Mouse (Mus musculus) megakaryocyte, adult 5-6 weeks (primary cell): ENCODE measurements around the gene Cldnd1. TPM values are rescaled to one million over a fixed set of nuclear protein-coding genes. Genes with fewer than 3 reads are reported as not detected.

Source experiments
- ATAC-seq: 2 replicates; pipeline ENCODE4 v1.8.0; 2016; ENCODE audit warnings: mild to moderate bottlenecking, inconsistent platforms; ENCODE audit not compliant: poor library complexity, severe bottlenecking
- total RNA-seq, 2 experiments: library from RNA; stranded (forward) in 1 of 2; stranded (reverse) in 1 of 2; fragments of 153-499, 151-499 nt in 1 of 2; fragments of 221-1000, 200-1000 nt in 1 of 2; gene quantifications; 2 replicates each; pipeline versions ENCODE4 v1.2.3 to v1.2.4; 2015 to 2017

Cldnd1 gene
- total RNA-seq, 2 experiments from 2014 or later = 16.9 to 74.3 TPM

DNA sequence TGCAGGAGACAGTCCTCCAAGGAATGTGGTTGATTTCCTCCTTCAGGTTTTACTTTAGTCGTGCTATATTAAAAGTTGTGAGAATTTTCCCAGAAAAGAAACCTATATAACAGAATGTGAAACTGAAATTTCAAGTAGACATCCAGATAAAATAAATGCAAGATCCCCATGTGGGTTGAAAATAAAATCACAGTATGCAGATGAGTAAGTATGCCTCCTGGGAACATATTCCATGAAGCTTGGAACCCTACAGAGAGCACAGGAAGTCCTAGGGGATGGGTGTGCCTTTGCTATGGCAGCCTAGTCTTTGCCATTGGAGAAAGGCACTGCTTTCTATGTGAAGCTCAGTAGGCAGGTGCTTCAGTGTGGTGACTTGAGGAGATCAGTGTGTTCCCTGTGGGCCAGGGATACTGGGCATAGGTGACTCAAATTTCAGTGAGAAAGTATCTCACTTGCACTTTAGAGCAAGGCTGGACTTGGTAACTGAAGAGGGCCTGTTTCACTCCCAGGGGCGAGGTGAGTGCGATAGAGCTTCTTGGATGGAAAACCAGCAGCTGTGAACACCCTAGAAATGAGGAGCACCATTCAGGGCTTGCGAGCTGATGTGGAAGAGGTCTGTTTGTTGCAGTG lies 20.3 kb upstream of the Cldnd1 start:
- ATAC-seq = no peak

DNA sequence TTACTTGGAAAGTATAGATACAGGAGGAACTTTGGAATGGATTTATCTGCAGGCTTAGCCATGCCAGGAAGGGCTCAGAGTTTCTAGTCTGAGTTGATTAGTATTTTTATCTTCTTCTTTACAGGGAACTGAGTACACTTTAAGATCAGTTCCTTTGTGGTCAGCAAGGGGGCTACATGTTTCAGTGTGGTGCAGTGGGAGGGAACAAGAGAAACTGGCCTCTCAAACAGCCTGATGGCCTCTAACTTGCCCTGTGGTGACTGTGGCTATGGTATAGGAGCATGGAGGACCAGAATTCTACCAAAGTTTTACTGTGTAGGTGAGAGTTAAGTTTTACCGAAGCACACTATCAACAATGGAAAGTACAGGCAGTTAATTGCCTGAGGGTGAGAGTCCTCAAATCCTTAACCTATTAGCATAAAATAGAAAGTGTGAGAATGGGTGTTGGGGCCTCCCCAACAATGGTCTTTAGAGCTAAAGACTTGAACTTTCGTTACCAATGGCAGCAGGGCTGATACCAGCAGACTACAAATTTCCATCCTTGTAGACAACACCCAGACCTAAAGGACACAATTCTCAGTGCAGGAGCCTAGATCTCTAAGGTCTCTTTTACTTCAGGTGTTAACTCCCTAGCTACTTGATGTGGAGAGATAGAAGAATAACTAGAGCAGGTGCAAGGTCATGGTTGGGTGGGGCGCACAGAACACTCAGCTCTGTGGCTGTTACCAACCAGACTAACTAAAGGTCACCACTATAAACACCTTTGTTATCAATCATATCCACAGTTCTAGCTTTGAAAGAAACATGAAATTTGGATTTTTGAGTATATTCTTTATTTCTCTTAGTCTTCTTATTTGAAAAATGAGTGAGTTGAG lies 18.9 kb upstream of the Cldnd1 start:
- ATAC-seq = peak; percentile 51

DNA sequence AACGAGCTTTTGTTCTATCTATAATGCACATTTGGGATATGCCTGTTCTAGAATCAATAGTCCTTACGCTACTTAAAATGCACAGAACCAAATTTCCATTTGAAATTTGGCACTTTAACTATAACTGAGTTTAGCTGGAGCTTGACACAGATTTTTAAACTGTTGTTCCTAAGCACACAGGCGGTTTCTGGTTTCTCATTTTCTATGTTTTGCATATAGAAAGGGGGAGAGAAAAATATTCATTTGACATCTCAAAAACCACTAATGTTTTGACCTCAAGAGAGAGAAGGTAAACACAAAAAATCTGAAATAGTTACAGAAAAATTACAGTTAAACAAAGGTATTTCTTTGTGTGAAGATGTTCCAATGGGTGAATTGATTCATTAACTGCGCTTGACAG lies 18.2 kb upstream of the Cldnd1 start:
- no peak for ATAC-seq

DNA sequence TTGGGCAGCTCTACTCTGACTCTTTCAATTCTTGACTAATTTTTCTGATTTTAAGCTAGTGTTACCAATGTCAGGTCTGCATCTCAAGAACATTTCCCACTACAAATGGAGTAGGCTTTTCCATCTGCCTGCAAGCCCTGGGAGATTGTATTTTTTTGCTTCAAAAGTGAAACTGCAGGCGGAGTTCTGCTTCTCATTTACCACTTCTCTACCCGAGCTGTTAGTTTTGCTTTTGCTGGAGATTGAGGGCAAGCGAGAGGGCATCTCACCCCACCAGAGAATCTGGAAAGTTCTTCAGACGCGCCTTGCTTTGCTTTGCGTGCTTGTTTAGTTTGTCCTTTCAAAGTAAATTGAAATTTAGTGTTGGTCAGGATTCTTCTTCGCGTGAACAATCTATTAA lies 15.5 kb upstream of the Cldnd1 start:
- peak; percentile 87 for ATAC-seq

DNA sequence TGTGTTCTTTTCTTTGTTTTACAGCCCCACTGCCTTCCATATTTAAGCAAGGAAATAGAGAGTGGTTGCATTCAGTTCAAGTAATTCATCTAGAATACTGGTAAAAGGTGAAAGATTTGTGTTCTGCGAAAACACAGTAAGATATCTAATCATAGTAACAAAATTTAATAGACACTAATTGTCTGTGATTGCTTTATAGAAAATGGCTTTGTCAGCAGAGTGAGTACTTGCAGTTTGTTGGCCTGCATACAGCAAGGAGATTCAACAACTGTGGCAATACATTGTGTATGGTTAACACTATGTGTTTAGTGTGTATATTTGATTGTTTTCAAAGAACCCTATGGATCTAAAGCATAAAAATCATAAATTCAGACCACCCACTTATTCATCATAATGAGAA lies 14.6 kb upstream of the Cldnd1 start:
- no peak for ATAC-seq

DNA sequence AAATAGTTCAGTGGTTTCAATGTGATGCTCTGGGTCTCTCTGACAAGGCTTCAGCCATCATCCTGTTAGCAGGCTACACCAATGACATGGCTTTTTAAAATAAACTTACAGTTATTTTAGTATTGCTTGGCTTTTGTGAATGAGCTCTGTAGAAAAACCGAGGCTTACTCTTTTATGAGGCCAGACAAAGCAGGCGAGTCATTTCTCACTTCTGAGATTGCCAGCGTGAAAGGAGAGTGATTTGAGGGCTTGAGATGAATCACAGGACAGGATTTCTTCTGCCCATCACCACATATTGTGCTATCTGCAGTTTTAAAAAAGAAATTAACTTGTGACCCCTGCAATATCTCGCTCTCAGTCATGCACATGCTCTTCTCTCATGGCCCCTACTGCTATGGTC lies 12.7 kb upstream of the Cldnd1 start:
- no peak for ATAC-seq

DNA sequence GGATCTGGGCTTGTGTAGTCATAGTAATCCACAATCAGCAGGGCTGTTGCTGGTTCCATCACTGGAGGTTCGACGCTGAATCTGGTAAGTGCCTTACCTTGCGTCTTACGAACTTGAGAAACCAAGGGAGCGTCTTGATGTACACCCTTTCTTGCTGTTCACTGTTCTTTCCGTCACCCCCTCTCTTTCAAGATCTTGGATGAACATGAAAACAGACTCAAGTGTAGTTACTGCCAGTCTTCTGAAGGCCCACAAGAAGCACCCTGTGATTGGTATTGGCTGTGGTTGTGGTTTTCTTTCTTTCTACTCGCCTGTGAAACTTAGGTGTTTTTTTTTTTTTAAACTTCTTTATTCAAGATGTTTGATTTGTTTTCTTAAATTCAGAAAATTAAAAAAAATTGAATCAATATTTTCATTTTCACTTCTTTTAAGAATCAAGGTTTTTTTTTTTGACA lies 9.0 kb upstream of the Cldnd1 start, which contains the start of gene Gpr15:
Gene Gpr15, minus strand, starts transcription at position 405 of the 455 bp plus-strand sequence.
- ATAC-seq = peak; percentile 19; the same call in 1 of the 2 replicates

DNA sequence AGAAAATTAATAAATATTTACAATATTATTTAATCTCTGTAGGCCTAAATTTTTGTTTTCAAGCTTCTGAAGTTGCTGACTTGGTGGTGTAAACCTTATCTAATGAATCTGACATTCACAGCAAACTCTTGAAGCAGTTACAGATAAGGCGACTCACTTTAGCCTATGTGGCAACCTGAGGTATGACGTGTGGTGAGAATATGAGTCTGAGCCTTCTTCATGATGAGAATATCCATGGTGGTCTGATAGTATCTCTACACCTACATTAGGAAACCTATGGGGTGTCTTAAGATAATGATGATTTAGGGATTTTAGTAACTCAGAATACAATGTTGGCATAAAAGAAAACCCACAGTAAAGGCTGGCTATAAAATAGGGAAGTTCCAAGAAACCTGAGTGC lies 5.4 kb upstream of the Cldnd1 start:
- ATAC-seq = peak; percentile 41; the same call in 1 of the 2 replicates

DNA sequence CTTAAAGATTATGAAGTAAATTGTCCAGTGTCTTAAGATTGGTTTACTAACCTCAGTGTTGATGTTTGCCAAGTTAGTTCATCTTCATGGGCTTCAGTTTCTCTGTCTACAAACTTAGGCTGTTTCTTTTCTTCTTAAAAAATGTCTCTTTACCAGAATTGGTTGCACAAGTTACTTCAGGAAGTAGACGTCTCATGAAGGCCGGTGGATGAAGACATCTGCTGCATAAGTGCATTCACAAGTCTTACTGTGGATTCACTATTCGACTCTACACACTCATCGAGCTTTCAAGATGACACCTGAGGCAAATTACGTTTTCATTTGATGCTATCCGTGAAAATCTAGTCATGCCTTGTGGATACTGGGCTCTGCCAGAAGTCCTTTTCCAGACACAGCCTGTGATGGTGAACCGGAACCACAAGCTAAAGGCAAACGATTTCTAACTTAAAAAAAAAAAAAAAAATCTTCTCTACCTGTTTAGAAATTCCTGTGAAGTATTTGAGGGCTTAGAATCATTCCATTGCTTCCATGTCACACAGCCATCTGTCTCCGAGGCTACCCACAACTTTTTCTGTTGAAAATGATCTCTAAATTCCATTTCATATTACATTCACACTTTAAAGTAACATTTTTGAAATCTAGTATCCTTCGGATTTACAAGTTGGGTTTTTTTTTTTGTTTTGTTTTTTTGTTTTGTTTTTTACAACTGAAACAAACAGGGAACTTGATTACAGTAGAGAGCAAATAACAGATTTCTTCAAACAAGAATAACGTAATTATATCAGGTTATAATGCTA lies 832 bp upstream of the Cldnd1 start:
- no peak for ATAC-seq

DNA sequence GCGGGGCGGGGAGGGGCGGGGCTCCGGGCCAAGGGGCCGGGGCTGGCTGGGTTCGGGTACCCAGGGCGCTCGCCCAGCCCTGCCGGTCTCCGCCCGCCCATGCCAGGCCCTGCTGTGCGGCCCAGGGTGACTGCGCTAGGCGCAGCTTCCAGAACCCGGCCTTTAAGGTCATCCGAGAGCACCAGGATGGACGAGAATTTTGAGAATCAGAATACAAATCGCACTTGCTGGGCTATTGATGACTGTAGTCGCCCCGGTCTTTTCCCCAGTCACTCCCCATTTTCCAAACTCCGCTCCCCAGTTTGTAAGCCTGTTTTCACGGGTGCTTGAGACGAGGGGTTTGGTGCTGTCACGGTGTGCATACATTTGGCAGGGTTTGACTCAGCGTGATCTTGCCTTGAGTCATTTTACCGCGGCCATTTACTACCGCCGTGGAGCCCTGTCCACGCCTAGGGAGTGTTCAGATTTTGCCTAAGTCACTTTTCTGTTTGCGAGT lies 514 bp downstream of the Cldnd1 start:
- peak; percentile 43 for ATAC-seq

DNA sequence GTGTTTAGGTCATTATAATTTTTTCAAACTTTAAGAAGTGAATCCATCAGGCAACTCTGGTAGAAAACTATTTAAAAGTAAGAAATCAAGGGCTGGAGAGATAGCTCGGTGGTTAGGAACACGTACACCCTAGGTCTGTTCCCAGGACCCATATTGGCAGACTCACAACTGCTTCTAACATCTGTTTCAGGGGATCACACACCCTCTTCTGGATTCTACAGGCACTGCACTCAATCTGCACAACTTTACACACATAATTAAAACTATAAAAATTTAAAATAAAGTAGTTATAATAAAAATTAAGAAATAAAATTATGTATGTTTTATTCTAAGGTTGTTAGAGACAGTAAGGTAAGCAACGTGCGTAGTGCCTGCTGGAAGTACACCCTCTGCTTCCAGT lies 10.5 kb downstream of the Cldnd1 start:
- no peak for ATAC-seq

DNA sequence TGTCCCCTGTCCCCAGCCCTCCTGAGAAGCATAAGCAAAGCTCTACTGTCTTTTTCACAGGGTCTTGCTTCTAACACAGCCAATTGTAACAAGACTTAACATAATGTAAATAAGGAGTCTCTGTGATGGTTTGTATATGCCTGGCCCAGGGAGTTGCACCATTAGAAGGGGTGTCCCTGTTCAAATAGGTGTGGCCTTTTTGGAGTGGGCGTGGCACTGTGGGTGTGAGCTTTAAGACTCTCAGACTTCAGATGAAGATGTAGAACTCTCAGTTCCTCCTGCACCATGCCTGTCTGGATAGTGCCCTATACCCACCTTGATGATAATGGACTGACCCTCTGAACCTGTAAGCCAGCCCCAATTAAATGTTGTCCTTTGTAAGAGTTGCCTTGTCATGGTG lies 11.1 kb downstream of the Cldnd1 start:
- peak; percentile 63; the same call in 1 of the 2 replicates for ATAC-seq

DNA sequence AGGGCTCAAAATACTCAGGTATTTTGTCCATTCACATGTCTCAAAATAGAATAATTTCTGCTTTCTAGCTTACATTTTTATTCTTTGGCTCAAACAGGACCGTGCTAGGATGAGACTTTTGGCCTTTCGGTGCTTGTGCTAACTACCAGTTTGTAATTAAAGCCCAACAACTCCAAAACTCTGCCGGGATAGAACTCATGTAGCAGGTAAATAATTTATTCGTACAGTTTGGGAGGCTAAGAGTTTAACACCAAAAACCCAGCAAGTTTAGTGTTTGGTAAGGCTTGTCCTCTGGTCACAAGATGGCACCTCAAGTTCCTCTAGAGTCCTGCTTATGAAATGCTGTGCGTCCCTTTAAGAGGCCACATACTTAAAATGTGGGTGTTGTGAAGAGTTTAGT lies 13.0 kb downstream of the Cldnd1 start:
- no peak for ATAC-seq

DNA sequence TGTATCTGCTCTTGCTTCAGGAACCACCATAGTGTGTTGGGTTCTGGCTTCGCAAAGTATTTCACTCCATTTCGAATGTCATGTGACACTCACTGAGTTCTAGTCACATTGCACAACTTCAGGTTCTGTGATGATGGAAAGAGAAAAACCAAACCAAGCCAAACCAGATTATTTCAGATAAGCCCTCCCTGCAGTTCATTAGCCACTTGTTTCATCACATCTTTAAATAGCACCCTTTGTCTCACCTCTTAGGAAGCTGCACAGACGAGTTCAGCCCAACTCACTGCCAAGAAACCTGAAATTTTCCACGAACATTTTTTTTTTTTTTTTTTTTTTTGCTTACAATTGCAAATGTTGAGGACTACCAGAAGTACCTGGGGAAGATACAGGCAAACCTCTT lies 19.0 kb downstream of the Cldnd1 start:
- ATAC-seq = peak; percentile 41; the same call in 1 of the 2 replicates

DNA sequence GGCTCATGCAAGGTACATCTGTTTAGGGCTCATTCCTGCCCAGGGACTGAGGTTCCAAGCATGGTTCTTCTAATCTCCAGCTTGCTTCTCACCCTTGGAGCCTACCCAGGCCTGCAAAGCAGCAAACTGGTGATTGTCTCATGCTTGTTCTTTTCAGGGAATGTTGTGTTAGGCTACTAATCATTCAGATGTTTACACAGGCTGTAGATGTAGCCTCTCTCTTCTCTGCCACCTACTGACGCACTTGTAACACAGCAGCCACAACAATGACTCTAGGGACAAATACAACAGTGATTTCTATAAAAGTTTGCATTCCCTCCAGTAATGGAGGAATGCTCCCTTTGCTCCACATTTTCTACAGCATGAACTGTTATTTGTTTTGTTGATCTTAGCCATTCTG lies 23.6 kb downstream of the Cldnd1 start:
- peak; percentile 84 for ATAC-seq

DNA sequence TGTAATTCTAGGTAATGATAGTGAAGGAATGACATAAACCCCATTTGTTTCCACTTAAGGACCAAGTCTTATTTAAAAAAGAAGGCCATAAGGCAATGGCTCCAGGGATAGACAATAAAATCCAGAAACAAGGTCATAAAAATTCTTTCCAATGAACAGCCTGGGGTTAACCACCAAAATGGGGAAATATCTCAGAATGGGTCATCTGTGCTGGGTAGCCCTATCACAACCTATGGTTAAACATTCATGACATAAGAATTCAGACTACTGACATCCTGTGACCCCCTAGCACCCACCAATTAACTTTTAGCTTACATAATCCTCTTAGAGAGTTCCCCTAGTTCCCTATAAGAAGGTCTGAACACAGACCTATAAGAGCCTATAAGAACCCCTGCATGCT lies 28.5 kb downstream of the Cldnd1 start:
- ATAC-seq = 0 out of 2 replicates have a peak, but pooled peaks have one; percentile 30

DNA sequence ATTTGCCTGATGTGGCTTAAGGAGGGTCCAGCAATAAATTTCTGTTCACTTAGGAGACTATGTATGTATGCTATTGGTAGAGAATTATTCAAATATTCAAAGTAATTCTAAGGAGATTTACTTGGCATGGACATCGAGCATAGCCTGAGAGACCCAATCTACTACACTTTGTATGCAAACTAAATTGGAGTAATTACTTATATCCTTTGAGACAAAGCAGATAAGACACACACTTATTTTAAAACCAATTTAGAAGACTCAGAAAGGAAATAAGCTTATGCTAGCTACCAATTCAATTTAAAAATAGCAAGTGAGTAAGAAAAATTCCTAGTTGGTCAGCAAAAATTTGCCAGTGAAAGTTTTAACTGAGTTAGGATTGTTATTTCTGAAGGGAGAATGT lies 35.4 kb downstream of the Cldnd1 start, which contains the start of gene Olfr172:
Gene Olfr172, minus strand, starts transcription at position 101 of the 400 bp plus-strand sequence.
- no peak for ATAC-seq
